ENCODE assay signal across 13 mouse cellular contexts in the genomic region with DNA sequence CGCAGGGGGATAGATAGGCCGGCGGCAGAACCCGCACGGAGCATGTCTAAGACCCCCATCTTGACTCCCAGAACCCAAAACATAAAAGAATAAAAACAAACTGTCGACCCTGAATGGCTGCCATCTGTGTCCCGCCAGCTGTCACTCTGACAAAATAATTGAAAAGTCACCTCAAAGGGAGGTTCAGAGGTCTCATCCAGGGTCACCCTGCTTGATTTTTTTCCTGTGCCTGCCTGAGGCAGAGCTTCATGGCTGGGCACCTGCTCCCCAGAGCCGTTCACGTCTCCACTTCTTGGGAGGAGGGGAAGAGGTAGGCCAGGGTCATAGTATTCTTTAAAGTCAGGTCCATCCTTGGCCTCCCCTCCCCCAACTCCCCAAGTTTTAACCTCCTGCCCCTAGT. TPM values are rescaled to one million over a fixed set of nuclear protein-coding genes. Genes with fewer than 3 reads are reported as not detected.
A peak's percentile ranks its signal among the peaks of the same experiment; 100 is the strongest.
DNase-seq lines count a peak whose midpoint lies in the region; ATAC-seq and TF ChIP-seq lines count a peak whose summit lies in the region.
"Had no signal": no experiment of that assay in that cellular context is flagged by ENCODE, and none has a peak within 500 bp of the region (broad histone marks: within the 10 kb centered on the region; RNA-seq: fewer than 3 reads in every experiment).

No protein-coding gene starts in this region.

- H3K9ac ChIP-seq in midbrain, embryonic 12.5 days (replicated peaks), result no peak overlapping the region
- no peak overlapping the region for H3K9ac ChIP-seq in midbrain, embryonic 14.5 days (replicated peaks; ENCODE audit: low read length)
- H3K9ac ChIP-seq in neural tube, embryonic 15.5 days (replicated peaks), result no peak overlapping the region
- H3K9ac ChIP-seq: liver, embryonic 14.5 days had no signal

- H3K9me3 ChIP-seq in heart, embryonic 10.5 days, result no peaks in the 10 kb centered on the region
- no peaks in the 10 kb centered on the region for H3K9me3 ChIP-seq in midbrain, embryonic 12.5 days
- H3K9me3 ChIP-seq in midbrain, embryonic 14.5 days (ENCODE audit: control insufficient read depth, low read length), result no peaks in the 10 kb centered on the region
- H3K9me3 ChIP-seq in neural tube, embryonic 15.5 days (replicated peaks), result no peaks in the 10 kb centered on the region

- peak overlapping the region; percentile 33 for H3K4me3 ChIP-seq in heart, embryonic 10.5 days
- H3K4me3 ChIP-seq in kidney, adult 2 months (ENCODE audit: insufficient read depth, low read depth, low read length), result no peak overlapping the region
- H3K4me3 ChIP-seq in midbrain, embryonic 12.5 days, result no peak overlapping the region
- no peak overlapping the region for H3K4me3 ChIP-seq in midbrain, embryonic 14.5 days (replicated peaks; ENCODE audit: low read depth, low read length)
- no peak overlapping the region for H3K4me3 ChIP-seq in neural tube, embryonic 15.5 days (replicated peaks)
- H3K4me3 ChIP-seq: gastrocnemius, adult 2 months had no signal

- ATAC-seq in midbrain, embryonic 12.5 days (ENCODE audit: low FRiP score, low read depth), result peak; percentile 45
- no peak; the same call in 1 of the 2 replicates for ATAC-seq in midbrain, embryonic 14.5 days (ENCODE audit: low FRiP score, low TSS enrichment)
- ATAC-seq in neural tube, embryonic 15.5 days (ENCODE audit: low FRiP score), result no peak

- no peaks in the 10 kb centered on the region for H3K27me3 ChIP-seq in heart, embryonic 10.5 days (ENCODE audit: insufficient read depth, poor library complexity, severe bottlenecking)
- no peaks in the 10 kb centered on the region for H3K27me3 ChIP-seq in kidney, adult 2 months (replicated peaks; ENCODE audit: control insufficient read depth, insufficient read depth, low read length)
- H3K27me3 ChIP-seq in midbrain, embryonic 12.5 days, result no peaks in the 10 kb centered on the region
- H3K27me3 ChIP-seq in midbrain, embryonic 14.5 days (ENCODE audit: control insufficient read depth, insufficient read depth, low read length), result no peaks in the 10 kb centered on the region
- no peaks in the 10 kb centered on the region for H3K27me3 ChIP-seq in neural tube, embryonic 15.5 days (replicated peaks)

- no peaks in the 10 kb centered on the region for H3K36me3 ChIP-seq in heart, embryonic 10.5 days
- H3K36me3 ChIP-seq in kidney, adult 2 months (ENCODE audit: control insufficient read depth, insufficient read depth, low read length), result no peaks in the 10 kb centered on the region
- no peaks in the 10 kb centered on the region for H3K36me3 ChIP-seq in midbrain, embryonic 12.5 days
- H3K36me3 ChIP-seq in midbrain, embryonic 14.5 days (ENCODE audit: control insufficient read depth, insufficient read depth, low read length), result no peaks in the 10 kb centered on the region
- H3K36me3 ChIP-seq in neural tube, embryonic 15.5 days, result no peaks in the 10 kb centered on the region

- H3K4me2 ChIP-seq in midbrain, embryonic 12.5 days (replicated peaks), result no peak overlapping the region; the same call in 1 of the 2 replicates
- no peak overlapping the region for H3K4me2 ChIP-seq in midbrain, embryonic 14.5 days (ENCODE audit: low read length)
- no peak overlapping the region for H3K4me2 ChIP-seq in neural tube, embryonic 15.5 days

- peak overlapping the region; percentile 59 for H3K27ac ChIP-seq in heart, embryonic 10.5 days
- H3K27ac ChIP-seq in kidney, adult 2 months (ENCODE audit: insufficient read depth, low read depth, low read length), result 0 out of 2 replicates have a peak overlapping the region, but pooled peaks have one; percentile 16
- H3K27ac ChIP-seq in midbrain, embryonic 12.5 days (replicated peaks), result peak overlapping the region; percentile 35; the same call in 1 of the 2 replicates
- no peak overlapping the region for H3K27ac ChIP-seq in midbrain, embryonic 14.5 days (replicated peaks; ENCODE audit: low read depth, low read length)
- H3K27ac ChIP-seq in neural tube, embryonic 15.5 days (replicated peaks), result 0 out of 2 replicates have a peak overlapping the region, but pooled peaks have one; percentile 2
- H3K27ac ChIP-seq: gastrocnemius, adult 2 months; liver, embryonic 14.5 days had no signal

- TF ChIP-seq POLR2A in kidney, adult 2 months (IDR thresholded peaks at IDR 0.05; ENCODE audit: low read depth, low read length), result no peak

- peaks cover 95% of the 10 kb centered on the region for H3K4me1 ChIP-seq in heart, embryonic 10.5 days
- H3K4me1 ChIP-seq in kidney, adult 2 months (ENCODE audit: control insufficient read depth, insufficient read depth, low read length), result peaks cover 61% of the 10 kb centered on the region
- H3K4me1 ChIP-seq in midbrain, embryonic 12.5 days, result peaks cover 83% of the 10 kb centered on the region
- H3K4me1 ChIP-seq in midbrain, embryonic 14.5 days (ENCODE audit: control insufficient read depth, insufficient read depth, low read length), result peaks cover 83% of the 10 kb centered on the region
- peaks cover 86% of the 10 kb centered on the region for H3K4me1 ChIP-seq in neural tube, embryonic 15.5 days

- TF ChIP-seq CTCF in kidney, adult 2 months (conservative IDR thresholded peaks at IDR 0.05; ENCODE audit: insufficient read depth, insufficient read length, low read depth, low read length), result no peak

- no peak for DNase-seq in heart, embryonic 10.5 days (ENCODE audit: low spot score)
- DNase-seq in heart, adult 8-10 months (ENCODE audit: low spot score), result no peak
- DNase-seq in kidney, adult 2 months, result no peak
- DNase-seq in kidney, postnatal 14 days, result no peak
- no peak for DNase-seq in midbrain, embryonic 14.5 days
- DNase-seq in layer of hippocampus, postnatal 10 days (ENCODE audit: low spot score in 2 of 2), result no peak
- DNase-seq: cerebellum, adult 11 months; gastrocnemius, adult 2 months; retina, postnatal 1 day; thymus, postnatal 25 days had no signal

- 10% methylated on average over 9 of the region's 9 CpGs for WGBS in heart, embryonic 10.5 days
- 34% methylated on average over 9 of the region's 9 CpGs for WGBS in kidney, adult 2 months
- WGBS in midbrain, embryonic 12.5 days, result 7% methylated on average over 9 of the region's 9 CpGs
- WGBS in midbrain, embryonic 14.5 days, result 10% methylated on average over 9 of the region's 9 CpGs
- WGBS in neural tube, embryonic 15.5 days, result 15% methylated on average over 9 of the region's 9 CpGs

RNA-seq across cellular contexts. Expression of gene Reep3, which starts 7.8 kb away (rescaled TPM):
- 21.2 and 26.1 TPM in 2 replicates for polyA plus RNA-seq in heart, embryonic 10.5 days (2016; fragmentation: Nextera tagmentation; extraction: Ambion mirVana)
- total RNA-seq in heart, adult 8-10 months (2022), result 10 to 100 TPM; 16.3 to 19.9 (median 17.9) TPM
- 22.2 and 26.0 TPM in 2 replicates for polyA plus RNA-seq in kidney, adult 2 months (2012; rRNA removed)
- 46.0 and 48.4 TPM in 2 replicates for polyA plus RNA-seq in midbrain, embryonic 12.5 days (2016; fragmentation: Nextera tagmentation; extraction: Ambion mirVana)
- polyA plus RNA-seq in midbrain, embryonic 14.5 days (2014; fragmentation: Nextera tagmentation; extraction: Ambion mirVana), result 30.5 and 35.5 TPM in 2 replicates
- 34.5 and 35.9 TPM in 2 replicates for polyA plus RNA-seq in neural tube, embryonic 15.5 days (2015; fragmentation: Nextera tagmentation; extraction: Ambion mirVana)
- 10 to 100 TPM; 31.6 to 33.9 TPM for total RNA-seq in layer of hippocampus, postnatal 10 days (2021)

RNA-seq across cellular contexts. Expression of gene Jmjd1c, which starts 8.6 kb away (rescaled TPM):
- polyA plus RNA-seq in heart, embryonic 10.5 days (2016; fragmentation: Nextera tagmentation; extraction: Ambion mirVana), result 27.8 and 30.4 TPM in 2 replicates
- total RNA-seq in heart, adult 8-10 months (2022), result 10 to 100 TPM; 35.9 to 38.7 (median 37.9) TPM
- 9.4 and 10.0 TPM in 2 replicates for polyA plus RNA-seq in kidney, adult 2 months (2012; rRNA removed)
- 54.2 and 56.5 TPM in 2 replicates for polyA plus RNA-seq in midbrain, embryonic 12.5 days (2016; fragmentation: Nextera tagmentation; extraction: Ambion mirVana)
- 54.4 and 56.4 TPM in 2 replicates for polyA plus RNA-seq in midbrain, embryonic 14.5 days (2014; fragmentation: Nextera tagmentation; extraction: Ambion mirVana)
- 43.8 and 50.7 TPM in 2 replicates for polyA plus RNA-seq in neural tube, embryonic 15.5 days (2015; fragmentation: Nextera tagmentation; extraction: Ambion mirVana)
- total RNA-seq in layer of hippocampus, postnatal 10 days (2021), result 100 to 1,000 TPM in 1 of 2 experiments, 10 to 100 TPM in 1; 99.4 to 116 TPM
